Mouse (Mus musculus) midbrain, embryonic 12.5 days (tissue): ENCODE measurements around the gene Olfr1175-ps. TPM values are rescaled to one million over a fixed set of nuclear protein-coding genes. Genes with fewer than 3 reads are reported as not detected.

Source experiments
- ATAC-seq: fragments of 200-750 bp; cut with Nextera tagmentation; 2 replicates; pipeline ENCODE4 v1.8.0; 2017; ENCODE audit warnings: low read depth, moderate TSS enrichment, moderate library complexity; ENCODE audit not compliant: low FRiP score
- H3K27ac ChIP-seq: fragments of 300-500 bp; sonication (generic); replicated peaks from 2 replicates; pipeline ENCODE4 v1.5.1; 2016; ENCODE audit warnings: mild to moderate bottlenecking
- H3K27me3 ChIP-seq: fragments of 300-500 bp; sonication (generic); 2 replicates; pipeline ENCODE4 v1.6.1; 2016; ENCODE audit warnings: mild to moderate bottlenecking
- H3K36me3 ChIP-seq: fragments of 300-500 bp; sonication (generic); 2 replicates; pipeline ENCODE4 v1.6.1; 2016
- H3K4me1 ChIP-seq: fragments of 300-500 bp; sonication (generic); 2 replicates; pipeline ENCODE4 v1.6.1; 2016
- H3K4me2 ChIP-seq: fragments of 300-500 bp; sonication (generic); replicated peaks from 2 replicates; pipeline ENCODE4 v1.6.1; 2016; ENCODE audit warnings: mild to moderate bottlenecking, moderate library complexity
- H3K4me3 ChIP-seq: fragments of 300-500 bp; sonication (generic); 2 replicates; pipeline ENCODE4 v1.5.1; 2016; ENCODE audit warnings: mild to moderate bottlenecking
- H3K9ac ChIP-seq: fragments of 300-500 bp; sonication (generic); replicated peaks from 2 replicates; pipeline ENCODE4 v1.6.1; 2016; ENCODE audit warnings: mild to moderate bottlenecking, moderate library complexity
- H3K9me3 ChIP-seq: fragments of 300-500 bp; sonication (generic); 2 replicates; pipeline ENCODE4 v1.6.1; 2016; ENCODE audit warnings: mild to moderate bottlenecking
- WGBS: fragments of 180-500 bp; shearing (Covaris S2); methylation state at CpG from one replicate; pipeline ENCODE4 v1.1.7; 2016; 5-methylcytosine and 5-hydroxymethylcytosine counted together
- polyA plus RNA-seq: library from polyadenylated mRNA; unstranded; fragments of >200 nt; fragmentation: Nextera tagmentation; extraction: Ambion mirVana; gene quantifications from 2 replicates; pipeline ENCODE4 v1.2.1, GENCODE M21; 2016

The Olfr1175-ps gene
- polyA plus RNA-seq = not detected in 2 replicates

DNA sequence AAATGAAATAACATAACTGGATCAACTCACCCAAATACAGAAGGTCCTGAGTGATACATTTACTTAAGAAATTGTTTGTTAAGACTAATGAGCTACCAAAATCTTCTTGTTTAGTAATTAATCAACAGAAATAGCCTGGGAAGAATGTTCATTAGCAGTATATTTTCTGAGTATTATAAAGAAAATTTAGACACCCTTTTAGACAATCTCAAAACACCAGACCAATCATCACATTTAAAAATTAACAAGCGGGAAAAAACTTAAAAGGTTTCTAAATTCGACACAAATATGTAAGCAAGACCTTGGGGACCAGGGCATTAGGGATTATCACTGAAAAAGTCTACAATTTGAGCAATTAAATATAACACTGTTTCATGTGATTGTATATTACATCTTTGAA, at the start of gene Olfr1175-ps:
Olfr1175-ps (minus strand) TSS at position 101 of the 400 bp plus-strand sequence.
- H3K27ac ChIP-seq = no peak within 1 kb of the TSS
- ATAC-seq = no peak
- WGBS = 84% methylated on average over 2 of the region's 2 CpGs
- no peaks in the 10 kb centered on the region for H3K36me3 ChIP-seq
- H3K9ac ChIP-seq = no peak within 1 kb of the TSS
- no peak within 1 kb of the TSS for H3K4me2 ChIP-seq
- no peaks in the 10 kb centered on the region for H3K9me3 ChIP-seq
- H3K4me1 ChIP-seq = no peaks in the 10 kb centered on the region
- H3K4me3 ChIP-seq = no peak within 1 kb of the TSS
- H3K27me3 ChIP-seq = no peaks in the 10 kb centered on the region

GRCm38 (mm10) chr2:88356304-88356703, 29.3 kb upstream of the Olfr1175-ps start:
- Histone ChIP-seq H3K4me1 (no peaks in the 10 kb centered on the region), H3K27ac (no peak overlapping the region), H3K4me3 (no peak overlapping the region), H3K9ac (no peak overlapping the region), H3K27me3 (no peaks in the 10 kb centered on the region), H3K4me2 (no peak overlapping the region), H3K36me3 (no peaks in the 10 kb centered on the region), H3K9me3 (no peaks in the 10 kb centered on the region)
- 0 out of 2 replicates have a peak, but pooled peaks have one; percentile 27 for ATAC-seq
- WGBS = 2% methylated on average over 2 of the region's 2 CpGs

DNA sequence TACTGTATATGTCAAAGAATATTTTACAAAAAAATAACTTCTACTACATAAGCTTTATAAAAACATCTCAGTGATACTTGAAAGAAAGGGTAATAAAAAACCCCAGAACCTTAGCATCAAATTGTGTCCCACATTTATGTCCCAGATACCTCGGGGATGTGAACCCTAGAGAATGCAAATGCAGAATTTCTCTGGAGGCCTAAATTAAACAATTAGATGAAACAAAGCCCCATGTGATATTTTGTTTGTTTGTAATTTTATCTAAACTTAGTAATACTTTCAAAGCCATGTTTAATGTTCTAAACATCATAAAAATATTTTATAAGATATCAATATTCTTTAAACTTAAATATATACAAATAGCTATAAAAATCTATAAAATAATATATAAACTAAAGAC, 19.4 kb upstream of the Olfr1175-ps start, which contains the start of gene Olfr1177-ps:
Olfr1177-ps (minus strand) TSS at position 101 of the 400 bp plus-strand sequence.
- H3K27ac ChIP-seq = no peak within 1 kb of the TSS
- H3K36me3 ChIP-seq = no peaks in the 10 kb centered on the region
- H3K4me2 ChIP-seq = no peak within 1 kb of the TSS
- WGBS = 76% methylated on average over 1 of the region's 1 CpGs
- H3K27me3 ChIP-seq = no peaks in the 10 kb centered on the region
- H3K9ac ChIP-seq = no peak within 1 kb of the TSS
- no peaks in the 10 kb centered on the region for H3K9me3 ChIP-seq
- no peak for ATAC-seq
- H3K4me1 ChIP-seq = no peaks in the 10 kb centered on the region
- H3K4me3 ChIP-seq = no peak within 1 kb of the TSS

DNA sequence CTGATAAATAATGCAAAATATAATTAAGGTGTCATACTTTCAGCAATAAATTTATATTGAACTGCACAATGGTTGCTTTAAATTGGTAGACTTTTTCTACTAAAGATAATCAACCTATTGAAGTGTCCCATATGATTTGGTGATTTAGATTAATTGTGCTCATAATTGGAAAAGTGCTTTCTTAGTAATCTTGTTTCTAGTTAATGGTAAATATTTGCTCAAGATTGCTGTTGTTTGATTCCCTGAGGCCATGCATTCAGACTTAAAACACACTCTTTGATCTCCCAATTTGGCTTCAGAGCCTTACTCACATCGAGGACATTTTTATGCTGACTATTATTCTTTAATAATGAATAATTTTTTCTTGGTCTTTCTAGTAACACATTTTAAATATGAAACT, 9.4 kb upstream of the Olfr1175-ps start, which contains the start of gene Olfr1176:
Olfr1176 (plus strand) TSS at position 301 of the 400 bp plus-strand sequence.
- Histone ChIP-seq H3K4me3 (no peak within 1 kb of the TSS), H3K9ac (no peak within 1 kb of the TSS), H3K27me3 (no peaks in the 10 kb centered on the region), H3K9me3 (no peaks in the 10 kb centered on the region), H3K4me2 (no peak within 1 kb of the TSS), H3K36me3 (no peaks in the 10 kb centered on the region), H3K27ac (no peak within 1 kb of the TSS), H3K4me1 (no peaks in the 10 kb centered on the region)
- 80% methylated on average over 1 of the region's 1 CpGs for WGBS
- no peak for ATAC-seq

GRCm38 (mm10) chr2:88315035-88315434, 12.0 kb downstream of the Olfr1175-ps start, which contains the start of gene Olfr1174-ps:
Gene Olfr1174-ps (minus strand): TSS chr2:88315135.
- no peak within 1 kb of the TSS for H3K4me2 ChIP-seq
- WGBS = 91% methylated on average over 4 of the region's 4 CpGs
- H3K27me3 ChIP-seq = no peaks in the 10 kb centered on the region
- no peaks in the 10 kb centered on the region for H3K4me1 ChIP-seq
- H3K36me3 ChIP-seq = no peaks in the 10 kb centered on the region
- H3K4me3 ChIP-seq = no peak within 1 kb of the TSS
- ATAC-seq = no peak
- H3K9me3 ChIP-seq = no peaks in the 10 kb centered on the region
- no peak within 1 kb of the TSS for H3K9ac ChIP-seq
- H3K27ac ChIP-seq = no peak within 1 kb of the TSS

DNA sequence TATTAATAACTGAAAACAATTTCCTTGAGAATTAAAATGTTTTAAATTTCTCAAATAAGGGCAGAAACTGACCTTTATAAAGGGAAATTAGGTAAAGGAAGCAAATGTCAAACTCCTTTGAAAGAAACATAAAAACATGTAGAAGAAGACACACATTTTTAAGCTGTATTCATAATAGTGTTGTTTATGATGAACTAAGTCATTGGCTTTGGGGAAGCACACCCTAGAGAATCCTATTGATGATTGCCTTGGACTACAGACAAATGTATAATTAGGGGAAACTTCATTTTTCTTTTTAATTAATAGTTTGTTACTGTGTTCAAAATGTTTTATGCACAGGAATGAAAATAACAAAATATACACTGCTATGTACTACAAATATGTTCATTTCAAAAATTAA, 47.2 kb downstream of the Olfr1175-ps start, which contains the start of gene Olfr1173:
Olfr1173 (minus strand) TSS at position 101 of the 400 bp plus-strand sequence.
- Histone ChIP-seq H3K27me3 (no peaks in the 10 kb centered on the region), H3K9ac (no peak within 1 kb of the TSS), H3K27ac (no peak within 1 kb of the TSS), H3K4me2 (no peak within 1 kb of the TSS), H3K4me3 (no peak within 1 kb of the TSS), H3K36me3 (no peaks in the 10 kb centered on the region), H3K4me1 (no peaks in the 10 kb centered on the region), H3K9me3 (no peaks in the 10 kb centered on the region)
- no peak for ATAC-seq

Other genes with a start within 250 kb of the Olfr1175-ps start
- gene Olfr1164, start 233.2 kb downstream of the Olfr1175-ps start, polyA plus RNA-seq = not detected in 2 replicates
- not detected in 2 replicates for gene Olfr1166, start 198.9 kb downstream of the Olfr1175-ps start, polyA plus RNA-seq
- gene Olfr1167, start 172.0 kb downstream of the Olfr1175-ps start, polyA plus RNA-seq = not detected in 2 replicates
- not detected in 2 replicates for gene Olfr1168, start 145.3 kb downstream of the Olfr1175-ps start, polyA plus RNA-seq
- gene Olfr1170, start 98.9 kb downstream of the Olfr1175-ps start, polyA plus RNA-seq = not detected in 2 replicates
- not detected in 2 replicates for gene Olfr1173, start 47.3 kb downstream of the Olfr1175-ps start, polyA plus RNA-seq
- not detected in 2 replicates for gene Olfr1174-ps, start 12.1 kb downstream of the Olfr1175-ps start, polyA plus RNA-seq
- not detected in 2 replicates for gene Olfr1176, start 9.5 kb upstream of the Olfr1175-ps start, polyA plus RNA-seq
- gene Olfr1177-ps, start 19.3 kb upstream of the Olfr1175-ps start, polyA plus RNA-seq = not detected in 2 replicates
- not detected in 2 replicates for gene Olfr1178, start 59.8 kb upstream of the Olfr1175-ps start, polyA plus RNA-seq
- gene Olfr1179, start 79.2 kb upstream of the Olfr1175-ps start, polyA plus RNA-seq = not detected in 2 replicates
- not detected in 2 replicates for gene Olfr1180, start 91.9 kb upstream of the Olfr1175-ps start, polyA plus RNA-seq
- not detected in 2 replicates for gene Olfr1181, start 99.0 kb upstream of the Olfr1175-ps start, polyA plus RNA-seq
- not detected in 2 replicates for gene Gm13757, start 121.9 kb upstream of the Olfr1175-ps start, polyA plus RNA-seq
- not detected in 2 replicates for gene Olfr1183, start 127.7 kb upstream of the Olfr1175-ps start, polyA plus RNA-seq
- not detected in 2 replicates for gene Olfr1184, start 156.4 kb upstream of the Olfr1175-ps start, polyA plus RNA-seq
- gene Olfr1185-ps1, start 166.1 kb upstream of the Olfr1175-ps start, polyA plus RNA-seq = not detected in 2 replicates
- gene Olfr1186, start 191.3 kb upstream of the Olfr1175-ps start, polyA plus RNA-seq = not detected in 2 replicates
- gene Olfr1188, start 229.7 kb upstream of the Olfr1175-ps start, polyA plus RNA-seq = not detected in 2 replicates